Mouse (Mus musculus) heart, adult 2 months (tissue): ENCODE measurements at regions not wholly inside any gene's neighbourhood (a gene's known extent, or its start where the extent isn't known, plus 50 kb on each side); places are given as distances from the start of the nearest gene placed in this dataset.

Source experiments
- CTCF ChIP-seq: fragments of 200-600 bp; IDR thresholded peaks from 2 replicates; pipeline ENCODE4 v1.8.1; 2022; ENCODE audit warnings: antibody characterized with exemption, mild to moderate bottlenecking, moderate library complexity
- EP300 ChIP-seq: fragments of 200-500 bp; IDR thresholded peaks from 2 replicates; pipeline ENCODE4 v1.6.1; 2011; ENCODE audit warnings: low read depth, low read length, control low read depth; ENCODE audit not compliant: insufficient read depth

DNA sequence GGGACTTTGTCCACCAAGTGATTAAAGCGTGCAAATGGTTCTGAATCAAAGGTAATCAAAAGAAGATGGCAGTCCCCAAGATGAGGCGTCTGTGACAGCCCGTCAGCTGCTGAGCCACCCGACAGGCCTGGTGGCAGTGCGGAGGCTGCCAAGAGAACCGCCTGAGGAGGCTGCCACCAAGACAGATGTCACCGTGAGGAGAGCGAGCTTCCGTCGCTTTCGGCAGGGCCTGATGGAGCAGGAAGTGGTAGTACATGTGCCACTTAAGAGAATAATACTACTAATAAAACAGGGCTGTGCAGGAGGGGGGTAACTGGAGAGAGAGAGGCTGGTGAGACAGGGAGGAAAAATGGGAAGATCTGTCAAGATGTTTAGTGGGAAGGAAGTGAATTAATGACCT, 519.1 kb downstream of the Vrk1 start:
- no peak for TF ChIP-seq EP300
- no peak for TF ChIP-seq CTCF
